Mouse (Mus musculus) yolk sac, embryonic 10.5 days (tissue): ENCODE data around the gene Lamb3.

Experiments used
- DNase-seq: peaks from one replicate; pipeline ENCODE4 v3.0.0-alpha.2; 2017; ENCODE audit warnings: low spot score

The Lamb3 gene

DNA sequence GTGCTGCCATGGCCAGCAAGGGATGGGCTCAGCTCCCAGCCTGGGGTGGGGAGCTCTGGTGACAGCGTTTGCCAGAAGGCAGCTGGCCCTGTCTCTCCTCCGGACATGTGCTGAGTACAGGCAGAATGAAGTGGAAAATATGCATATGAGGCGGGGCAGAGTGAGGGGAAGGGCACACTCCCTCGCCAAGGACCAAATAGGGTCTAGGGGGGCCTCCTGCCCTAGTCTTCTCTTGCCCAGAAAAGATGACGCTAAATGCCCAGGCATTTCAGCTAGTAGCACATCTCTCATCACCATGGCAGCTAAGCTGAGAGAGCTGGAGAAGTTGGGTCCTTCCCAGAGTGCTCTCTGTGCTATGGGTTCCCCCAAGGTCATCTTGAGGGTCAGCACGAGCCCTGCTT is 109.7 kb downstream of the Lamb3 start:
- DNase-seq = no peak

DNA sequence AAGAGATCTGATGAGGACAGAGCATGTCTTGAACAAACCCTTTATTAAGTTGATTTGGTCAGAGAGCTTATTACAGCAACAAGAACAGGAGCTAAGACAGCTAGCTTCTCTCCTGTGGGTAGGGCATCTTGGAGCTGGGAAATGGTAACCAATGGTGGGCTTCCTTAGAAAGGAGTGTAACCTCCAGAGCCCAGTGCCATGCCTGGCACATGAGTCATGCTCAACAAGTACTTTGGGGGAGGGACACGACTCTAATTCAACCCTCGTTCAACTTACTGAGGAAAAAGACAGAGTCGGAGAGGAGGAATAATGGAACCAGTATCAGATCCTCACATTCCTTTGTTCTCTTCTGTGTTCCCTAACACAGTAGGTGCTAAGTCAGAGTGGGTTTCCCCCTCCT is 112.2 kb downstream of the Lamb3 start:
- DNase-seq = no peak

DNA sequence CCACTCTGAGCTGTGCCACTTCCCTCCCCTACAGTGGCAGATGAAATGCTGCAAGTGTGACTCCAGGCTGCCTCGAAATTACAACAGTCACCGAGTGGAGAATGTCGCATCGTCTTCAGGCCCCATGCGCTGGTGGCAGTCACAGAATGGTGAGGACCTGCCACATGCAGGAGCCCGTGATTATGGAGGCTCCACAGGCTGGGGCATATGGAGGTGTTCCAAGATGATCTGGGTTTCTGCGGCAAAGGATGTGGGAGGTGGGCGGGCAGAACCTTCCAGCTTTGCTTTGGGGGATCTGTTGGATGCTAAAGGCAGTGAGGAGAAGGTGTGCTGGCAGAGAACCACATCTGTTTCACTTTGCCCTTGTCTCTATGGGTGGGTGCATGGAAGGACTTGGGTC is 112.9 kb downstream of the Lamb3 start:
- DNase-seq = no peak

DNA sequence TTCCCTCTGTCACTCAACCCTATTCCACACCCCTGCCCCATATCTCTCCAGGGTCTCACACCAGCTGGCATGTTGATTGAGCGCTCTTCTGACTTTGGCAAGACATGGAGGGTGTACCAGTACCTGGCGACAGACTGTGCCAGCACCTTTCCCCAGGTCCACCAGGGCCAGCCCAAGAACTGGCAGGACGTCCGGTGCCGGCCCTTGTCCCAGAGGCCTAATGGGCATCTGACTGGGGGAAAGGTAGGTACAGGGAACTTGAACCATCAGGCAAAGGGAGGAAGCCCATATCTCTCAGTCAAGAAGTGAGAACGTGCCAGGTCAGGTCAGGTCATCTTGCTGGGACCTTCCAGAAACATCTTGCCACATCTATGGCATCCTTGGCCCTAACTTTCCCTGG is 116.2 kb downstream of the Lamb3 start:
- DNase-seq = no peak

DNA sequence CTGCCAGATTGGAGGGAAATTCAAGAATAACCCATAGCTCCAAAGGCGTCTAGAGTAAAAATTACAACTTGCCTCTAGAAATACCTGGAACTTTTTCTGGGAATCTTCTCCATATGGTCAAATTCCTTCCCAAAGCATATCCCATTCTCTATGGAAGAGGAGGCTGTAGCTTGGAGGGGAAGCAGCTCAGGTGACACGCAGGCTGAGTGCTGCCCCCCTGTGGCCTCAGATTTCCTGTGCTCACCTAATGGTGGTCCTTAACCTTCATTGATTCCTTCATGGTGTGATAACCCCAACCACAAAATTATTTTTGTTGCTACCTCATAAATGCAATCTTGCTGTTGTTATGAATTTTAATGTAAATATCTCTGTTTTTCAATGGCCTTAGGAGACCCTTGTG is 116.7 kb downstream of the Lamb3 start:
- no peak for DNase-seq

DNA sequence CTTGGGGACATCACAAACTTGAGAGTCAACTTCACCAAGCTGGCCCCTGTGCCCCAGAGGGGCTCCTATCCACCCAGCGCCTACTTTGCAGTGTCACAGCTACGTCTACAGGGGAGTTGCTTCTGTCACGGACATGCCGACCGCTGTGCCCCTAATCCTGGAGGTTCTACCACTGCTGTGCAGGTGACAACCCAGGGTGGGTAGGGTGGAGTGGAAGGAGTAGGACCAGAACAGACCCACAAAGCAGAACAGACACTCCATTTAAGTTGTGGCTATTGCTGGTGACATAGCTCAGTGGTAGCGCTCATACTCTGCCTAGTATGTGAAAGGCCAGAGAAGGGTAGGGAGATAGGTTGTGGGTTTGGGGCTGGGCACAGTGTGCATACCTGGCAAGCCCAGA is 118.4 kb downstream of the Lamb3 start:
- no peak for DNase-seq

DNA sequence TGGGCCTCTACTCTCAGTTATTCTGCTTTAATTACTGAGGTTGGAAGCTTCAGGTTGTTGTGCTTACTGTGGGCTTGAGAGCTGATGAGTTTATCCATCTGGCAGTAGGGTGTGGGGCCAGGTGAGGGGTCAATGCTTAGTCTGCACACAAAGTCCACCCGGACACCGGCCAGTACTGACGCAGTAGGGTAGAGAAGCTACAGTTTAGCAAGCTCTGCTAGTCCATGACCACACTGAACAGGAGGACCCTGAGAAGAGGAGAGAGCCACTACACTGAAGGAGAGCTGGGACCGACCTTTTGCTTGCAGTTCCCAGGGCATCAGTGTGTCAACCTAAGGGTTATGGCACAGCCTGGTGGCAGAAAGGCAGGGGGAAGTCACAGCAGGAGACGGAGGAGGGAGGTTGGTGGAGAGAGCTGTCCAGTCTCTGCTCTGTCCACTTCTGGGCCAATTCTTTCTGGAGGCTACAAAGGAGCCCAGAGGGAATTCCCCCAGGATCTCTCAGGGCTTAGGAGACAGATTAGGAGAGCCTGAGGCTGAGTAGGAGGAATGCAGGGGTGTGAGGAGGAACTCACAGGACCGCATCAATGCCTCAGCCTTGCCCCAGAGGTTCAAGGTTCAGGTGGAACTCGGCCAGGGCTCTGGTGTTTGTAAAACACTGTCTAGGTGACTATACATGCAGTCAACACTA is 119.1 kb downstream of the Lamb3 start:
- peak; percentile 50 for DNase-seq

DNA sequence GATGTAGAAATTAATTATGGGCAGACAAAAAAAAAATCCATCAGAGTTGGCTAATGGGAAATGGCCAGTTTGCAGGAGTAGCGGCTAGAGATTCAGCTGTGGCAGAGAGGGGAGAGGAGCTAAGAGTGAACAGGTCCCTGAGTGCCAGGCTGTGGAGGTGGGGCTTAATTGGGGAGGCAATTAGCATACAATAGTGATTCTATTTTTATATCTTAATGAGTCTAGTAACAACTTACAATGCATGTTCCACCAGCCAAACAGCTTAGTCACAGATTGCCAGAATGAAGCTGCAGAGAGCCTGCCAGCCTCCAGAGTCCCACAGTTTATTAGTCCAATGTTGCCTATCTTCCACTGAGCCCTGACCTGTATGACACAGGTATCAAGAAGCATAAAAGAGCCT is 119.7 kb downstream of the Lamb3 start:
- no peak for DNase-seq

DNA sequence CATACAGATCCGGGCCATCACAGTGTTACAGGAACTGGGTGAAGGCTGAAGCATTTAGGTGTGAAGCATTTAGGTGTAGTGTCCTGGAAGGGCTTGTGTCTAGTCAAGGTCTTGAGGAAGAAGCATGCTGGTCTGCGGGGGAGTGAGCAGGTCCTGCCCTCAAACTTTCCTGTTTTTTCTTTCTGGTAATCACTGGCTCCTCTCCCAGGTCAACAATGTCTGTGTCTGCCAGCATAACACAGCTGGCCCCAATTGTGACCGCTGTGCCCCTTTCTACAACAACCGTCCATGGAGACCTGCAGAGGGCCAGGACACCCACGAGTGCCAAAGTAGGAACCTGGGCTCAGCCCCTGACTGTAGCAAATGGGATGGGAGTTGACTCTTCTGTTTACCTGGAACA is 120.2 kb downstream of the Lamb3 start:
- no peak for DNase-seq

DNA sequence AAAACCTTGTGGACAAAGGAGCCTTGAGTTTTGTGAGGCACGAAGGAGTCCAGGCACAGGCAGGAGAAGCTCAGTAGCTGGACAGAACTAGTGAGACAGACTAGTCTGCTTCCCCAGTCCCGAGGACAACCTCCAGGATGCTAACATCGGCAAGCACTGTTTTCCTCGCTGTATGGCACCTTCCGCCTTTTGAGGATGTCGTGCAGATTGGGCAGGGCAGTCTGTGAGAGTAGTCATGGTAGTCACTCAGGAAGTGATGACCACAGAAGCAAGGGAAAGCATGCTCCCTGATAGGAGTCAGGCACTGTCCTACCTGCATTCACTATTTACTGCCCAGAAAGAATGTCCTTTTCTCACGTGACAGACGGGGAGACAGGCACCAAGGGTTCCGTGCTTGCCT is 122.1 kb downstream of the Lamb3 start:
- DNase-seq = no peak

DNA sequence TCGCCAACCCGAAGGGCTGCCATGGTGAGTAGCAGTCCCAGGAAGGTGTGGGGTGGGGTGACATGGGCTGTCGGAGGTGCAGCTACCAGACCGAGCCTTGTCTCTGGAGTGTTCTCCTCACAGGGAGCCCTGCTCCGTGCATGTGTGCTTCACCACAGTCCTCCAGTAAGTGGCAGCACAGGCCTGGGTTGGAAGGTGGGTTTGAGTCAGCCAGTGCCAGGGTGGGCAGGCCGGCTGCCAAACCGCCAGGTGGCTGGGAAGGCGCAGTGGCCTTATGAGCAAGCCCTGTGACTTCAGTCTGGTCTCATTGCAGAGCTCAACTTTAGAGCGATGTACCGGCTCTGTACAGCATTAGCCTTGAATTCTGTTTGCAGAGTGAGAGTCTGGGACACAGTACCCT is 122.7 kb downstream of the Lamb3 start:
- no peak for DNase-seq

DNA sequence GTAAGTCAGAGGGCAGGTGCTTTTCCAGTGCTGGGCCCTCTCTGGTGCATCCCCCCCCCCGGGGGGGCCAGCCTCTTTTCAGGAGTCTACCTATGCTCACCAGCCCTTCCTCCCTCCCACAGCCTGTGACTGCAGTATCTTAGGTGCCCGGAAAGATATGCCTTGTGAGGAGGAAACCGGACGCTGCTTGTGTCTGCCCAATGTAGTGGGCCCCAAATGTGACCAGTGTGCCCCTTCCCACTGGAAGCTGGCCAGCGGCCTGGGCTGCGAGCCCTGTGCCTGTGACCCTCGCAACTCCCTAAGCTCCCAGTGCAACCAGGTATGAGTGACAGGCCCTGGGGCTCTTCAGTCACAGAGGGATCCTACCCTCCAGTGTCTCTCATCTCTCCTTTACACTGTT is 123.1 kb downstream of the Lamb3 start:
- DNase-seq = no peak

DNA sequence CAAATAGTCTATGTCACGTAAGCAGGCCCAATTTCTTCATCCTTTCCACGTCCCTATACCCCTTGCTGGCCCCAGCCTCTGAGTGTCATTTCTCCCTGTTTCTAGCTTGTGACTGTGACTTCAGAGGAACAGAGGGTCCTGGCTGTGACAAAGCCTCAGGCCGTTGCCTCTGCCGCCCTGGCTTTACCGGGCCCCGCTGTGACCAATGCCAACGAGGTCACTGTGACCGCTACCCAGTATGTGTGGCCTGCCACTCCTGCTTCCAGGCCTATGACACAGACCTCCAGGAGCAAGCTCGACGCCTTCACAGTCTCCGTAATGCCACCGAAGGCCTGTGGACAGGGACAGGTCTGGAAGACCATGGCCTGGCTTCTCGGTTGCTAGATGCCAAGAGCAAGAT is 124.5 kb downstream of the Lamb3 start:
- no peak for DNase-seq

DNA sequence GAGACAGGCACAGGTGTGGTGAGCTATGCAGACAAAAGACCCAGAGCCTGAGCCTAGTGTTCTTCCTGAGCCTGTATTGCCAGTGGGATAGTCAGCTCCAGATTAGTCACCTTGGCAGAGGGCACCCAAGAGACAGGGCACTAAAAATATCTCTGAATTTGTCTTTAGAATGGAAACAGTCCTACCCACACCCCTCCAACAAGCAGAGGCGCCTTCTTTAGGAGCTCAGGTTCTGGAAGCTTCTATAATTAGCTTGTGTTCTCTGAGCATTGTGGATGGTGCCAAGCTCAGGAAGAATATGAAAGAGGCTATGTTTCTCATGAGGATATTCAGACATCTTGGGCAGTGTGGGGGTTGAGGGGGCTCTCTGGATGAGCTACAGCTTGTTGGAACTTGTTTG is 125.2 kb downstream of the Lamb3 start:
- no peak for DNase-seq

DNA sequence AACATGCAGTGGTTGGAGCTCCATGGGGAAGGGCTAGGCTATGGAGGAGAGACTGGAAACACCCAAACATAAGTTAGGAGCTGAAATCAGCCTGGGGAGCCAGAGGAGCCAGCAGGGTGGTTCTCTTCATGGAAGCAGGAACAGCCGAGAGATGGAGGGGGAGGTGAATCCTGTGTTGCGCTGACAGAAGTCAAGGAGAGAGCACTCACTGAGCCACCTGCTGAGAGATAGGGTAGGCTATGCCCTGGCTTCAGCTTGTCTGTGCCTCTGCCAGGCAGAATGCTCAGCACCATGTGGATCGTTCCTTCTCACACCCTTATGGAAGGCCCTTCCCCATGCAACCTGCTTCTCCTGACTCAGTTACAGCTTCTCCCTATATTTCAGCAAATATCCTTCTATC is 126.3 kb downstream of the Lamb3 start:
- DNase-seq = no peak

DNA sequence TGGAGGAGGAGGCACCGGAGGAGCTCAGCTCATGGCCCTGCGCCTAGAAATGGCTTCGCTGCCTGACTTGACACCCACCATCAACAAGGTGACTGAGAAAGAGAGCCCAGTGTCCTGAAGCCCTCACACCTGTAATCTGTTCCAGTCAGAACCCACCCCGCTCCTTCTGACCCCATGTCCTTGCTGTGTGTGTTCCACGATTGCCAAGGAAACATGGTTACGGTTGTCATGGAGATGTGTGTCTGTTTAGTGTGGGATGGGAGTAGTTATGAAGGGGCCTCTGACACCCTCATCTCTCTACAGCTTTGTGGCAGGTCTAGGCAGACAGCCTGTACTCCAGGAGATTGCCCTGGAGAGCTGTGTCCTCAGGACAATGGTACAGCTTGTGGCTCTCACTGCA is 127.0 kb downstream of the Lamb3 start:
- no peak for DNase-seq

DNA sequence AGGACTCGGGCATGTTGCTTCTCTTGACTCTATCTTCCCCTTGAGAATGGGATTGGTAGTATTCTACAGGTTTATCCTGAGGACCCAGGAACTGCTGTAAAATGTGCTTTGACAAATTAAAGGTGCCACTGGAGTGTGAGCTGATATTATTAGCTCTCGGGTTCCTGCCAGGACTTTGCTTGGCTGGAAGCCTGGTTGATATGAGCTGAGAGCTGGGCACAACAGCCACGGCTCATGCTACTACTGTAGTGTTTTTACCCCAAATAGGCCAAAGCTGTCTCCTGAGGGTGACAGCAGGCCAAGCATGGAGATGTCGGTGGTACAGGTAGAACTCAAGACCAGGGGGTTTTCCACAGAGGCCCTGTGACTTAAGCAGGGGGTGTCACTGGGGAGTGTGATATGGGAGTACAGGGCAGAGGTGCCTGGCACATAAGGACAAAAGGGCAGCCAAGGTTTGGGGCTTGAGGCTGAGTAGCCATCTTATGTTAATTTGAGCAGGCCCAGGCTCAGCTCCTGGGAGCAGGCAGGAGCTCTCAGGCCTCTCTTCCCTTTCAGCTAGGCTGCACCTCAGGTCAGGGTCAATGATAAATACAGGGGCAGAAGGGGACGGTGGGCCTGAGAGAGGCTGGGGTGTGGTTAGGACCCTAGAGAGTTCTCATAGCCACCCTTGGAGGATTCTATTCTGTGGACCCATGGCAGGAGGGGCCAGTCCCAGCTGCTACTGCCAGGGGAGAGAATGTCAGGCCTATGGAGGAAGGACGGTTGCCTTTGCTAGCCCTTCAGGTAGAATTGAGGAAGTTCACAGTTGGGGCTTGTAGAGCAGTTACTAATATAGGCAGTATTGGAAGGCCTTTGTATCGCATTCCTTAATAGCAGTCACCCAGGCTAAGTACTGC is 128.9 kb downstream of the Lamb3 start:
- no peak for DNase-seq

DNA sequence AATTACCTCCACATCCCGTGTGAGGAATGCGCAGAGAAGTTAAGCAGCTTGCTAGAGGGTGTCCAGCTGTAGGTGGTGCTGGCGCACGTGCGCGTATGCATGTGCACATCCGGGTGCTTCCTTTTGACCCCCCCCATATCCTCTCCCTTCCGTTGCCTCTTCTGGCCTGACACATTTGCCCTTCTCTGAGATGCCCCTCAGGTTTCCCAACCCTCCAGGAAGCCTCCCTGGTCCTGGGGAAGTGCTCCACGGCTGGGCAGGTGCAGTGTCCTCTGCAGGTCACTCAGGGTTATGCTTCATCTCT is 129.5 kb downstream of the Lamb3 start:
- no peak for DNase-seq

DNA sequence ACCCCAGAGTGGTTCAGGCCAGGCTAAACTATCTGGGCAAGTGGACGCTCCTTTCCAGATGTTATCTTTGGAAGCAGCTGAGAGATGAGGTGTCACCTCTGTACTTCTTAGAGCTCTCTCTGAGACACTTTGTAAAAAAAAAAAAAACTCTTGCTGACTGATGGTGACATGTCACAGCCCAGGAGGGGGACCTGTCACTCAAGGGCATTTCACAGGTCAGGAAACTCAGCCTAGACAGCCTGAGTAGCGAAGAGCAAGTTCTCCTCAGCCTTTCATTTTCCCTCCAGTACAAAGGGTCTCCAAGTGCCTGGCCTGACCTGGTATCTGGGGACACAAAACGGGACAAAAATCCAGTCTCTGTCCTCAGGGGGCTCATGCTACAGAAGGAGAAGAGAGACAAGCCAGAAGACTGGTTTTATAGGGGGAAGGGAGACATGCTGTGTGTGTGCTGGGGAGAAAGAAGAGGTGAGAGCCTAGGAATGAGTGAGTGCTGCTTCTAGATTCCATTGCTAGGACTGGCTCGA is 130.3 kb downstream of the Lamb3 start:
- DNase-seq = no peak

DNA sequence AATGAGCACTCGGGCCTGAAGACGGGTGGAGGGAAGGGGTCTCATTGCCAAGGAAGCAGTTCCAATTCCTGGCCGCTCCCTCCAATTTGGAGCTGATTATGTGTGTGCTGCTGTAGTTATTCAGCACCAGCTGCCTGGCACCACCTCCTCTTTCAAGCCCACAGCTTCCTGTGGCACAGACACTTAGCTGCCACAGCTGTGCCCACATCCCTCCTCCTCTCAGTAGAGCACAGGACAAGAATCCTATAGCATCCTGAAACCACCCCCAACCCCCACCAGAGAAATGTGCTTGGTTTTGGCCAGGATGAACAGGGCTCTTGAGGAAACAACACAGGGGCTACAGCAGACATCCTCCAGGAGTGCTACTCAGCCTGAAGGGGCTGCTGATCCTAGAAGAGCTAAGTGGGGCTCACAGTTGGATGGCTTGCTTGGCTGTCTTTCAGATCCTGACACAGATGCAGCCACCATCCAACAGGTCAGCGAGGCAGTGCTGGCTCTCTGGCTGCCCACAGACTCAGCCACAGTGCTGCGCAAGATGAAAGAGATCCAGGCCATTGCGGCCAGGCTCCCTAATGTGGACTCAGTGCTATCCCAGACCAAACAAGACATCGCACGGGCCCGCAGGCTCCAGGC is 131.0 kb downstream of the Lamb3 start:
- DNase-seq = no peak

DNA sequence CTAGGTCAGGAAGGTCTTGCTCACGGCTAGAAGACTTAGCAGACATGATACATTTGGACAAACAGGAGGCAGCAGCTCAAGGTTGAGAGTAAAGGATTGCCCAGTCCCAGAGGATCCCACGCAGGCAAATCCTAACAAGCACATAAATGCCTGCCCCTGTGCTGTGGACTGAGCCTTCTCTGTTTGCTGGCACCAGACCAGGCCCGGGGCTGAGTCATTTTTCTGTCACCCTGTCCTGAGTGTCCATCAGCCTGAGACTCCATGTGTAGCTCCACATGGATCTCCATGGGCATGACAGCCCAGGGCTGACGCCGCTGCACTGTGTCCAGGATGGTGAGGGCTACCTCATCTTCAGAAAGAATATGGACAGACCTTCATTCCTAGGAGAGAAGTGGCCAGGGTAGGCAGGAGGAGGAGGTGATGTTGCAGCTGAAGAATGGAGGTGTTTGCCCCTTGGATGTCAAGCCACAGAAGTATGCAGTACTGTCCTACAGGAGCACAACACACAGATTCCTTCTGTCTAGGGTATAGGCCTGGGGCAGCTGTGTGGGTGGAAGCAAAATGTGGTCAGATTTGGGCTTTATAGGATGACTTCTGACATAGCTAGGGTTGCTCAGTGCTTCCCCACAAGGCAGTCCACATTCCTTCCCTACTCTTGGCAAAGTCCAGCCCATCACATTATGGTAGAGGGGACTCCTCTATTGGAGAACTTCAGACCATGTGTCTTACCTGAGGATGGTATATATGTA is 134.9 kb downstream of the Lamb3 start:
- DNase-seq = no peak

DNA sequence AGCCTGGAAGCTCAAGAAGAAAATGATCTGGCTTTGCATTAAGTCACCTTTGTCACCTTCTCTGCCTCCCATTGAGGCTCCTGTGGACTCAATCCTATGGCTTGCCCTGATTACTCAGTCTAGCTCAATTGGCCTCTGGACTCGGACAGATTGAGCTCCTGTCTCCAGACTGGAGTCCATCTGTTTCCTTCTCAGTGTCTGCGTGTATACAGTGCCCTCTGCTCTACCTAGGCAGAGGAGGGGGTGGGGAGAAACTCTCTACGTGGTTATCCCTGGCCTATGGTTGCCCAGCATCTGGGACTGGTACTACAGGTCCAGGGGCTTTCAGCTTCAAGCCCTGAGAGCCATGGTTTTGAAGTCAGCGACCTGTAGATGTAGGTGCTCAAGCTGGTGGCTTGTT is 136.4 kb downstream of the Lamb3 start:
- DNase-seq = no peak

DNA sequence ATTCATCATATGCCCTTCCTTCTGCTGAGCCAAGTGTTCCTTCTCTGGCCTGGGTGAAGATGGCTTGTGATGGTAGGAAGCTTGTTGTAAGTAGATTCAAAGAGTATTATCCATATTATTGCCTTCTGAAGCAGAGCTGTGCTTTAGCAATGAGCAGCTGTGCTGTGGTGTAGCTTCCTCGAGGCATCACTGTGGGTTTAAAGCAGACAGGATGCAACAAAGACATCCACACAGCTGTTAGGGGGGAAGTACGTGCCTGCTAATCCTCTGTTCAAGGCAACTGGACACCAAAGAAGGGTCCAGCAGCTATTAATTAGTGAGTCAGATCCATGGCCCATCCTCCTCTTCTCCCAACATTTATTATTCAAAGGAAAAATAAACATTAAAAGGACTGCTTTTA is 137.5 kb downstream of the Lamb3 start:
- no peak for DNase-seq
